Mouse (Mus musculus): ENCODE measurements around the gene Iffo2. TPM values are rescaled to one million over a fixed set of nuclear protein-coding genes. Genes with fewer than 3 reads are reported as not detected.

Gene Iffo2
- total RNA-seq, 2 experiments from 2014 or later, result not detected

DNA sequence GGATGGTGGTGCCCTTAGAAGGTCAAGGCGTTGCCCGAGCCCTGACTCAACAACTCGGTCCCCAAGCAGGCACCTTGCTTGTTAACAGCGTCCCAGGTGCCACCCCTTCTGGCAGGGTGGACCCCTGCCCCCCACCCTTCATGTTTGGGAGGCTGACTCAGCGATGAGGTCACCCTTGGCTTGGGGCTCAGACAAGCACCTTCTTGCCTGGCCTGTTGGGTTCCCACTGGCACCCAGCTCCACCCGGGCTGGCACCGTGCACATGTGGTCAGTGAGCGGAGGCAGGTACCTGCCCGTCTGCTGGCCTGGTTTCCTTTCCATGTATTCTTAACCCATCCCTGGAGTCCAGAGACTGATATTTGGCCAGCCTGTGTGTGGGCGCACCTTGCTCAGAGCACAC lies 8.4 kb upstream of the Iffo2 start:
- no peak for ATAC-seq (replicated peaks; ENCODE audit: low FRiP score, poor library complexity, severe bottlenecking)

DNA sequence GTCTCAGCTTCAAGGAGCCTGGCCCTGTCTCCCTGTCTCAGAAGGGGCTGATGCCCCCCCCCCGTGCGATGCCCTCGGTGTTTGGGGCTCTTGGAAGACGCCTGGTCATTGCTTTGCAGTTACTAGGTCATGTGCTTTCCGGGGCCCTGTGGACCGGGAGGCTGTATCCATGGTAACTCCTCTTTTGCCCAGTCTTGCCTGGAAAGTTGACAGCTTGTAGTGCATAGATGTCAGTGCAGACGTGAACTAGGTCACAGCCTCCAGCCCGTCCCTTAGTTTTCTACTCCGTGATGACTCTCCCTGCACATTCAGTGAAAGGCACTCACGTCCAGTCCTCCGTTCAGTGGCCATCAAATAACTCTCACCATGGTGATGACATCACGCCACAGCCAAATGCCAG lies 3.9 kb upstream of the Iffo2 start:
- no peak for ATAC-seq (replicated peaks; ENCODE audit: low FRiP score, poor library complexity, severe bottlenecking)

DNA sequence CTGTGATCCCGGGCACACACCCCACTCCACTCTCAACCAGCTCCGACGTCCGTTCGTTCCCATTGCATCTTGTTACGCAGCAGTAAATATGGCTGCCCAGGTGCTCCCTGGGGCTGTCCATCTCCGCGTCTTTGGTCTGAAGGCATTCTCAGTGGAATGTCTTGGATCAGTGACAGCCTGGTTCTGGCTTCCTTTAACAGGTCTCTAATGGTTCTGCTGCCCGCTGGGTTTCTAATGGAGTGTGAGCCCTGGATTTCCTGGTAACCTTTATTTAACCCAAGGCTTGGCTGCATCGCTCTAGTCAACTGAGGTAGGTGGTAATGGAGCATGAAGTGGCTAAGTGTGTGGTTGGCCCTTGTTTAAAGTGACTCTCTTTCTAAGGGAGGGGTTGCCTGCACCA lies 1.7 kb downstream of the Iffo2 start:
- ATAC-seq (replicated peaks; ENCODE audit: low FRiP score, poor library complexity, severe bottlenecking), result no peak

DNA sequence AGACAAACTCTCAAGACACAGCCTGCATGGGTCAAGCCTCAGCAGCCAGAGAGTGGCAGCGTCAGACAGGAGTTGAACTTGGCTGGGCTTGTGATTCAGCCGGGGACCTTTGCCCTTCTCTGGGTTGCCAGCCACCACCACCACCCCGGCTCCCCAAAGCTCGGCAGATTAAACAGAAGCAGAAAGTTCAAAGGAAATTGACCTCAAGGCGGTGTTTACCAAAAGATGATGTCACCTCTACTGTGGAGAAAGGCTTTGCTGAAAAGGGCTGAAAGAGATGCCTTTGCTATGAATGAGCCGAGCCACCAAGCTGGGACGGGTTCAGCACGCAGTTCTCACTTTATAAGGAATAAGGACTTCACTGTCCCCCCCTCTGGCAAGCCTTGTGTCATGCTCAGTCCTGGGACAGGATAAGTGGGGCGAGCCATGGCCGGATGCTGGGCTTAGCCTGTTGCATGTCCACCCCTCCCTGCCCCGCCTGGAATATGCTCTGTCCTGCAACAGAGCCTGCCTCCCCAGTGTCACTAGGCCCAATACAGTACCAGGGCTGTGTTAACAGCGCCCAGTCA lies 4.9 kb downstream of the Iffo2 start:
- ATAC-seq (replicated peaks; ENCODE audit: low FRiP score, poor library complexity, severe bottlenecking), result no peak

DNA sequence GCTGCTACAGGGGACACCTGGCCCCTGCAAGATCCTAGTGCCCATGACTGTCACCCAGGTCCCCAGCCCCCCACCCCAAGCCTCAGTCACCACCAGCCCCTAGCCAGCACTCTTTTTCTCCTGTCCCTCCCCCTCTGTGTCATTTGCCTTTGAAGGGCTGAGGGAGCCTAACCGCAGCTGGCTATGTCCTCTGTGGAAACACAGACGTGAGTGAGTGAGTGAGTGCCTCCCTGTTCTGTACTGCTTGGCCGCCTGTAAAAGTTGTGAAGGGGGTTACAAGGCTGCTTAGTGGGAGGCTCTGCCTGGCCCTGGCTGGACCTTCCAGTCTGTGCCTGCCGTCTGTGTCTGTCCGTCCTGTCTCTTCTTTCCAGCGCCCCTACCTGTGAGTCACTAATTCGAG lies 5.4 kb downstream of the Iffo2 start:
- ATAC-seq (replicated peaks; ENCODE audit: low FRiP score, poor library complexity, severe bottlenecking), result no peak

DNA sequence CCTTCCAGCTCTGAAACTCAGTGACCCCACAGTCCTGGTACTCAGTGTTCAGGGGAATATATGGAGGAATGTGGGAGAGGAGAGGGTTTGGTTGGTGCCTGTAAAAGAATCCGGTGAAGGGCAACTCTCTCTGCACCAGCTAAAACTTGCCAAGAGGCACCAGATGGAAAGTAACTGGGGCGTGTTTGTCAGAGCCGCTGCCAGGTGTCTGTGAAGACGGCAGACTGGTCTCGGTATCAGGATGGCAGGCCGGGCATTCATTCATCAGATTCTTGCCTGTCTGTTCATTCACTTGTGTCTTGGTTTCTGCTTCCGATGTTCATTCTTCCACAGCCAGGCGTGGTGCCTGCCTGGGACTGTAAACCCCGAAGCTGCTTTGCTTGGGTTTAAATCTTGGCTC lies 6.4 kb downstream of the Iffo2 start:
- no peak for ATAC-seq (replicated peaks; ENCODE audit: low FRiP score, poor library complexity, severe bottlenecking)

DNA sequence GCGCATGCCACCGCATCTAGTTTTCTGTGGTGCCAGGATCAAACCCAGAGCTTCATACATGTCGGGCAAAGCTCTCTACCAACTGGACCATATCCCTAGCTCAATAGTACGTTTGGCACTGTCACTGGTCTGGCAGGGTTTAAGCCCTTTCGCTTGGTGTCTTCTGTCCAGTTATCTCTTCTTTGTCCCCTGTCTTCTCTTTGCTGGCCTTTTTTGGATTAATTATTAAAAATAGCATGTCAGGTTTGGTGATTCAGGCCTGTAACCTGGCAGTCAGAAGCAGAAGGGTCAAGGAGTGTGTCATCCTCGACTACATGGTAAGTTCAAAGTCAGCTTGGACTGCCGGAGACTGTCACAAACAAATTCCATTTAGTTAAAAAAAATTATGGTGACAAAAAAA lies 10.4 kb downstream of the Iffo2 start:
- no peak for ATAC-seq (replicated peaks; ENCODE audit: low FRiP score, poor library complexity, severe bottlenecking)

DNA sequence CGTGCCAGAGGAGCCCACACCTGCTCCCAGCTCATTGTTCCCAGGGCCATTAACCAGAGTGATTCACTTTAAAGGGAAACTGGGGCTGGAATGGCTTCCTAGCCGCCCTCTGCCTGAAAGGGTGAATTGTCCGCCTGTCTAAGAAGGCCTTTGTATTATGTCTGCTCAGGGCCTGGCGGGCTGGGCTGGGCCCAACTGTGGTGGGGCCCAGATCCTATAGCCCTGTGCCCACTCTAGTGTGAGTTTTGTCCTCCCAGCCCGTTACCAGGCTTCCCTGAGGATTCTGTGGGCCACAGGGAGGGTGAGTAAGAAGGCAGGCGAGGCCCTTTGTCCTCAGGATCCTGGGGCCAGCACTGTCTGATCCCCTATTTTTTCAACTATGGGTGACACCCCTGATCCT lies 15.4 kb downstream of the Iffo2 start:
- ATAC-seq (replicated peaks; ENCODE audit: low FRiP score, poor library complexity, severe bottlenecking), result no peak

DNA sequence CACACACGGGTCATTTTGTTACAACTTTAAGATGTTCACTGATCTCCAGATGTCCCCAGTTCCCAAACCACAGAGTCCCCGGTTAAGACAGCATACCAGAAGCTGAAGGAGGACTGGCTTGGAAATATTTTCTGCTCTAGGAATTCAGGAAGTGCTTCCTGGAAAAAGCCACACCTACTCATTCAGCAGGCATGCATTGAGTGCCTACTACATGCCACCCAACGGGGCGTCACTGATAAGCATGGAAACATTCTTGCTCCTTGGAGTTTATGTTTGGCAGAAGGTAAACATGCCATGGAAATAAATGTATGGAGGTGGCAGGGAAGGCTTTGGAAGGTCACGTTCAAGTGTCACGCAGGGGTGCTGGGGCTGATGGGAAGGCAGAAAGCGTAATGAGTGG lies 19.1 kb downstream of the Iffo2 start:
- ATAC-seq (replicated peaks; ENCODE audit: low FRiP score, poor library complexity, severe bottlenecking), result no peak

DNA sequence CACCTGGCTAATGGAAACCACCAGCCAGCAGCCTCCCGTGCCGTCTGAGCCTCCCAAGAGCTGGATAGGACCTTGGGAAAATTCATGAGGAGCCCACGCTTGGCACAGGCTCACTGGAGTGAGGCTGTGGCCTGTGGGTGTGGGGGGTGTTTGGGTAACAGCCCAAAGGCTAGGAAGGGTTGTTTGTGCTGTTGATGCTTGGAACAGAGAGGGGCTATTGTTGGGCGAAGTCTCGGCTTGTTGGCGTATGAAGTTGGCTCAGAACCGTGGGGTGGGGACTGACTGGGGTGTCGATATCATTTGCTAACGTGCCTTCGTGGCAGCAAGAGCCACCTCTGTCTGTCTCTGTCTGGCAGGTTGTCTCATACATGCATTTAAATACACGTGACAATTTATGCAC lies 24.9 kb downstream of the Iffo2 start:
- no peak for ATAC-seq (replicated peaks; ENCODE audit: low FRiP score, poor library complexity, severe bottlenecking)

DNA sequence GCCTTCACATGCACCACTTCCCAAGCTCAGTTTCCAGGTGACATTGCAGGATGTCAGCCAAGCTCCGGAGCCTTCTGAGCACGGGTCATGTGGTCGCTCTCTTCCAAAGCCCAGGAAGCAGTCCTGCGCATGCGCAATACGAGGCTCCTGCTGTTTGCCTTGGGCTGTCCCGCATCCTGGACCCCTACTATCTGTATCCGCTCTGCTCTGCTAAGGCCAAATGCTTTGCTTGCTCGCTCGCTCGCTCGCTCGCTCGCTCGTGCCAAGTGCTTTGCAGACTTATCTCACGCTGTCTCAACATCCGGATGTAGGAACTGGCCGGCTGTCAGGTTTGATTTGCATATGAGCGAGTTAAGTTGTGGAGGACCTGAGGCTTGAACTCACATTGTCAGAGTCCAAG lies 25.6 kb downstream of the Iffo2 start:
- ATAC-seq (replicated peaks; ENCODE audit: low FRiP score, poor library complexity, severe bottlenecking), result no peak

DNA sequence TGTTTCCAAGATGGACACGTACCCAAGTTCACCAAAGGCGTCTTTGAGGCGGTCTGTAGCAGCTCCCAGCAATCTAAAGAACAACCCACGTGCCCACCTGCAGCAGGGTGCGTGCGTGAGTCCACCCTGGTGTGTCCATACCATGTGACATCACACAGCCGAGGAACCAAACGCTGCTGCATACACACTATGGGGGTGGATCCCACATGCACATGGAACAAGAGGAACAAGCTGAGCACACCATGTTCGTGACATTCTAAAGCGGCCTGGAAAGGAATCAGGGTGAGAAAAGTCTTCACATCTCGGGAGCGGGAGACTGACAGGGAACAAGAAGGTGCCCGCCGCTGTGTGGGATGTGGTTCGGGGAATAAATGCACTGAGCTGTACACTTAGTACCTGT lies 38.0 kb downstream of the Iffo2 start:
- no peak for ATAC-seq (replicated peaks; ENCODE audit: low FRiP score, poor library complexity, severe bottlenecking)

DNA sequence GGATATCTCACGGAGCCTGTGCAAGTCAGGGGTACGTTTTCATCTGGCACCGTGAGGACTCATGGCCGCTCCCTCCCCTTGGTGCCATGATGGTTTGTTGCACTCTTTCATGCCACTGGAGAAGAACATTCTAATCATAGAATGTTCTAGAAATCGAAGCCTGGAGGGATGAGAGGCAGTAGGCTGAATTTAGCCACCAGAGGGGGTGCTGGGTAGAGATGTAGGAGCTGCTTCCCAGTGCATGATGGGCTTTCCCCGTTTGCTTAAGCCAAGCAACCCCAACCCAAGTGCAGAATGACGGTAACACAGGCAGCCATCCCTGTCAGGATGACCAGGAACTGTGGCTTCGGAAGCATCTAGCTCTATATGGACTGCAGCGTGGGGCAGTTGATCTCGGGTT lies 40.4 kb downstream of the Iffo2 start:
- no peak for ATAC-seq (replicated peaks; ENCODE audit: low FRiP score, poor library complexity, severe bottlenecking)

DNA sequence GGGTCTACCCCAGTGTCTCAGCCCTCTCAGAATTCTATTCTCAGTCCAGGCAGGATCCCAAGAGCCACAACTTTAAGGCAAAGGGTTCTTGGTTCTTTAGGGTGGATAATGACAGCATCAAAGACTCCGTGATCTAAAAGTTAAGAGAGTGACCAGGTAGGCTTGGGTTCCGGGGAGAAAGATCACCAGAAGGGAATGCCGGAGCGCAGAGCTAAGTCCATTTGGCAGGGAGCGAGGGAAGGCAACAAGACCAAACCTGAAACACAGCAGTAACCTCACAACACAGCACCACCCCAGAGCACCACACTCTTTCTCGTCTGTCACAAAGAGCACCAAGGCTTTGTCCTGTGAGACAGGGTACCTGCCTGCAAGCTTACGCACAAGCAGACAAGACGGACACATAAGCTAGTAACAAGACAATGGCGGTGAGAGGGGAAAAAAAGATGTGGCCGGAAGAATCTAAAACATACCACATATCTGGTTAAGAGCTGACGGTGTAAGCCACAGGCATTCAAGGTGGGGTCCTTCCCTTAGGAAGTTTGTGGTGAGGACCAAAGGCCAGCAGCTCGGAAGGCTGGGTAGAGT lies 42.7 kb downstream of the Iffo2 start:
- ATAC-seq (replicated peaks; ENCODE audit: low FRiP score, poor library complexity, severe bottlenecking), result no peak

DNA sequence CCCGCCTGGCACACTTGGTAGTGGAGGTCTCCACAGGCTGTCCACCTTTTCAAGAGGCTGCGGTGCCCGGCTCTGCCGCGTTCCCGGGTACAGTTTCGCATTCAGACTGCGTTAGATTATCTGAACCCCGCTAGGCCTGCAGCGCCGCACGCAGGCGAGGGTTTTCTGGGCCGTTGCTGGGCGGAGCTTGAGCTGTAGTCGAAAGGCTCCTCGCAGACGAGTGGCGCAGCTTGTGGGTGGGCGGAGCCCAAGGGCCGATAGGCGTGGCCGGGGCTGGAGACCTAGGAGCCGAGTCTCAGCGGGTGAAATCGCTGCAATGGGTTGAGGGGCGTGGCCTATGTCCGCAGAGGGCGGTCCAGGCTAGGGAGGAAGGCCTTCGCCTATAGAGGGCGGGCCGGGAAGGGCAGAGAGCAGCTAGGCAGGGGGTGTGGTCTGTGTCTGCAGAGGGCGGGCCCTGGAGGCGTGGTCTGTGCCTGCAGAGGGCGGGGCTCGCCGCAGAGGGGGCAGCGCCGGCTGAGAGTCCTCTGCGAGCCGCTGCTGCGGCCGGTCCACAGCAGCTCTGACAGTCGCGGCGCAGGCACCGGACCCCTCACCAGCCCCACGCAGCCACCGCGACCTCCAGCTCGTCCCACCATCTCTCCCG lies 43.9 kb downstream of the Iffo2 start:
- peak; percentile 93 for ATAC-seq (replicated peaks; ENCODE audit: low FRiP score, poor library complexity, severe bottlenecking)

DNA sequence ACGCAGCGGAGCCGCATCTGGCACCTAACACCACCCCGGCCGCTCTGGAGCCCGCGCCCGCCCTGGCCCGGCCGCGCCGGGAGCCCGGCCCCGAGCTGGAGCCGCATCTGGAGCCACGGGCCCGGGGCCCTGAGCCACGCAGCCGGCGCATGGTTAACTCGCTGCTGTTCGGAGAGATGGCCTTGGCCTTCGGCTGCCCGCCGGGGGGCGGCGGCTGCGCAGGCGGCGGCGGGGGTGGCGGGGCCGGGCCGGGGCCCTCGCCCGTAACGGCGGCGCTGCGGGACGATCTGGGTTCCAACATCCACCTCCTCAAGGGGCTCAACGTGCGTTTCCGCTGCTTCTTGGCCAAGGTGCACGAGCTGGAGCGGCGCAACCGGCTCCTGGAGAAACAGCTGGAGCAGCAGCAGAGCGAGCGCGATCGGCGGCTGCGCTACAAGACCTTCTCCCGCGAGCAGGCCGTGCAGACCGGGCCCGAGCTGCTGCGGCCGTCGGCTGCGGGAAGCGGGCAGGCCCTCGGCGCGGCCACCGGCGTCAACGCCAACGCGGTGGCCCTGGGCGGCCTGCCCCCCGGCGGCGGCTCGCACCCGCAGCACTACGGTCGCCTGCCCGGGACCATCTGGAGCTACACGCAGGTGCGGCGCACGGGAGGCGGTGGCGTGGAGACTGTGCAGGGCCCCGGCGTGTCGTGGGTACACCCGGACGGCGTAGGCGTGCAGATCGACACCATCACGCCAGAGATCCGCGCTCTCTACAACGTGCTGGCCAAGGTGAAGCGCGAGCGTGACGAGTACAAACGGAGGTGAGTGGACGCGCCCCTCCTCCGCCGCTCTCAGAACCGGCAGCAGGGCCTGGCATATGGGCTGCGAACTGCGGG lies 44.7 kb downstream of the Iffo2 start:
- no peak for ATAC-seq (replicated peaks; ENCODE audit: low FRiP score, poor library complexity, severe bottlenecking)

DNA sequence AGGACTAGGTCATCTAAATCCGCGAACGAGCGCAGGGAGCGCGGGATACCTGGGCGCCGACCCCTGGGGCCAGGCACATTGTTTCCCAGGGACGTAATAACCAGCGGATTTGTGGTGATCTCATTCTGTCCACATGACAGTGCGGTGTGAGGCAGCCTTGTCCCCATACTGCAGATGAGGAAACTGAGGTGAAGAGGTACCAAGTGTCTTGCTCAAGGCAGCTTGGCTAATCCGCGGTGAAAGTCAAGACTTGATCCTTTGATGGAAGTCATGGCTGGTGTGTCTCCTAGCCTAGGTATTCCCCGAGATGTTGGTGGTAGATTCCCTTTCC lies 45.3 kb downstream of the Iffo2 start:
- no peak for ATAC-seq (replicated peaks; ENCODE audit: low FRiP score, poor library complexity, severe bottlenecking)

DNA sequence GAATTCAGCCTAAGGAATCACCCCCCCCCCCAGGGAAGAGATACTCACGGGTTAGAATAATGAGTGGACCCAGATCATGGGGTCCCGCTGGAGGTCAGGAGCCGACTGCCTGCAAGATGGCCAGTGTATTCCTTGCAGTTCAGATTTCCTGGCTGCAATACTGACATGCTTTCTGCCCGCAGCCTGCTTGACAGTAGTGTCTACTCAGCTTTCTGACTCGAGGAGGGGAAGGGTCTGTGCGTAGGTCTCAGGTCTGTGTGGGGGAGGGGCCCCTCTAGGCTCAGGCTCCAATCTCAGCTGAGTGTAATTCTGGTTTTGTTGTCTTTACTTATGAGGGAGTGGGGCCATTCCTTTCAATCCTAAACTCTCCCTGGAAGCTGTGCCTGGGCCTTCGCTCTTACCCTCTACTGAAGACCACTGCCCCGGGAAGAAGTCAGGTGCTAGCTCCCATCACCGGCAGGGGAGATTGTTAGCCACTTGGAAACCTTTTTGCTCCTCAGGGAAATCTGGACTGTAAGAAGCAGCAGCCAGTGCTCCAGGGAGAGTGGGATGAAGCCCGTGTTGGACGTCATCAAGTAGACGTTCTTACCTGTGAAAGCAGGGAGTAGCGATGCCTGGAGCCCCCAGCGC lies 46.0 kb downstream of the Iffo2 start:
- ATAC-seq (replicated peaks; ENCODE audit: low FRiP score, poor library complexity, severe bottlenecking), result no peak

DNA sequence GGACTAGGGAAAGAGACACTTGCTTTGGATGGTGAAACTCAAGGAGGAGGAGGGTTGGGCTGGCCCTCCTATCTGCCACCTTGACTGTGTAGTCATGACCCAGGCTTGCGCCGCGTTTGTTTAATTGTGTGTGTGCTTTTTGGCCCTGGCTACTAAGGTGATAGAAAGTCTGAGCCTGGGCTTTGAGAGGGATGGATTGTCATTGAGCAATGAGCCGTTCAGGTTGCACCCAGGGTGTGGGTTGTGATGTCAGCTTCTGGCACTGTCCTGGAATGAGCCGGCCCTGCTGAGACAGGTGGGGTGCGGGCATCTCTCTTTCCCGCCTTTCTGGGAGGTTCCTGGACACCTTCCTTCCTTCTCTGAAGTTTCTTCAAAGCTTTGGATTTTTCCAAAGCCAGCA lies 46.7 kb downstream of the Iffo2 start:
- ATAC-seq (replicated peaks; ENCODE audit: low FRiP score, poor library complexity, severe bottlenecking), result no peak

DNA sequence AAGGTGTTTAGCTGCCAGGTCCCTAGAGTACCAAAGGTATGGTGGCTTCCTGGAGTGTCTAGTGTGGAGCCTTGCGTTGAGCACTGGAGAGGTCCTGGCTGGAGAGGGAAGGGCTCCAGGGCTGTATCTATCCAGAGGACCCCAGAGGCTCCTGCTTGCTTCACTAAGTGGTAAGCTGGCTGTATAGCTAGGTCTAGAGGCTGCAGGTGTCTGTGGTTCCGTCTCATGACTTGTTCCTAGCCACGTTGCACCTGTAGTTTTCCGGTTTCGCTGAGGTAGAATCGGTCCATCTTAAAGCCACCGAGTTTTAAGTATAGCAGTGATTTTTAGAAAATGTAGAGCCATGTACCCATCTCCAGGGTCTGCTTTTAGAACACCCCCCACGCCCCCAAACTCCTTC lies 48.0 kb downstream of the Iffo2 start:
- ATAC-seq (replicated peaks; ENCODE audit: low FRiP score, poor library complexity, severe bottlenecking), result no peak

DNA sequence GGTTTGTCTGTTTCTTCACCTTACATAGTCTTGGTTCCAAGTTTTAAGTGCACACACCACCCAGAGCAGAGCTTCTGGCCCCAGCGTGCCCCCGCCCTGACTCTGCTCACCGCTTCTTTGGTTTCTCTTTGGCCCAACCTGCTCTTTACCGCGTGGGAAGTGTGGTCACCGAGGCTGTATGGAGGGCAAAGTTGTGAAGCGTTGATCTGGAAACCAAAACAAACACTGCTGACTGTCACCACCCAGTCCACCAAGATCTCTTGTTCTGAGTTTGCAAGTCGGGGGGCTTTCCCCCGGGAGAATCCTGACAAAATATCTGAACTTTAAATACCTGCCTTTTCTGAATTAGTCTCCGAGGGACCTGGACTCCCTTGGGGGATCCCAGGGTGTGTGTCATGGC lies 48.7 kb downstream of the Iffo2 start:
- no peak for ATAC-seq (replicated peaks; ENCODE audit: low FRiP score, poor library complexity, severe bottlenecking)
